Mouse (Mus musculus) layer of hippocampus, adult 18-20 months (tissue): ENCODE data around the gene Tssc4. TPM values are rescaled to one million over a fixed set of nuclear protein-coding genes. Genes with fewer than 3 reads are reported as not detected.

Experiments
- DNase-seq, 2 experiments: peaks; one replicate each; pipeline ENCODE4 v3.0.0; 2022; ENCODE audit warnings: low spot score in 2 of 2
- total RNA-seq, 2 experiments: library from RNA; stranded (reverse); gene quantifications; 2 replicates each; pipeline ENCODE4 v1.2.3; 2021

Tssc4 gene
- total RNA-seq, 2 experiments from 2014 or later, result 39.1 to 48.2 TPM

DNA sequence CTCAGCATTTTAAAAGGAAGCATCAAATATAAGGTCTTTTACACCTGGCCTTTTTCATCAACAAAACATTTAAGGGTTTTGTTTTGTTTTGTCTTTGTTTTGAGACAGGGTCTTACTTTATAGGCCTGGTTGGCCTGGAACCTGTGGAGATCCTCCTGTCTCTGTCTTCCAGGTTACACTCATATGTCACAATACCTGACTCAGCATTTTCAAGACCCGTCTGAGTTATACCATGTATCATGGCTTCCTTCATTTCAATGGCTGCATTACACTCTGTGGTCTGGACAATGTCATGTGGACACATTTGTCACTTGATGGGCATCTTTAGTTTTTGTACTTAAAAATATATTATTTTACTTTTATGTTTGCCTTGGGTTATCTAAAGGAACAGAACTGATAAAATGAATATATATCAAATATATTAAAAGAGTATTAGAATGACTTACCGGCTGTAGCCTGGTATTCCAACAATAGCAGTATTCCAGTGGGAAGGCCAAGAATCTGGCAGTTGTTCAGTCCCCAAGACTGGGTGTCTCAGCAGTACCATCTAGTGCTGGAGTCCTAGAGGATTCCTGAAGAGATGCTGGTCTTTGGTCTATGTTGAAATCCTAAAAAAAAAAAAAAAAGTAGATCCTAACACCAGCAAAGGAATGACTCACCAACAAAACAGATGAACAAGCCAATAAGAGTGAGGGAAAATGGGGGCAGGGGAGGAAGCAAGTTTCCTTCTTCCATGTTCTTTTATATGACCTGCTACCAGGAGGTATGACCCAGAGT lies 24.8 kb upstream of the Tssc4 start:
- no peak for DNase-seq

DNA sequence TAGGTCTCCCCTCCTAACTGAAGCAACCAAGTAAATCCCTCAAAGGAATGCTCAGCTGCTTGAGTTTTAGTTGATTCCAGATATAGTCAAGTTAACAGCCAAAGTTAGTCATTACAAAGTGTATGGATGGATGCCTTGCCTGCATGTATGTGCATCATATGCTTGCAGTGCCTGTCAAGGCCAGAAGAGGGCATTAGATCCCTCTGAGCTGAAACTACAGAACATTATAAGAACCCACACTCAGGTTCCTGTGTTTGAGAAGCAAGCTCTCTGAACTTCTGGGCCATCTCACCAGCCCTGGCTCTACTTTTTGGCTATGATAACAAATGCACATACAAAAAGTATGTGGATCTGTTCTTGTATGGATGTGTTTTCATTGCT lies 24.2 kb upstream of the Tssc4 start:
- no peak for DNase-seq

GRCm38 (mm10) chr7:143046358-143046757 lies 22.7 kb upstream of the Tssc4 start:
- DNase-seq, result no peak

GRCm38 (mm10) chr7:143049331-143049730 lies 19.7 kb upstream of the Tssc4 start:
- DNase-seq, result no peak

DNA sequence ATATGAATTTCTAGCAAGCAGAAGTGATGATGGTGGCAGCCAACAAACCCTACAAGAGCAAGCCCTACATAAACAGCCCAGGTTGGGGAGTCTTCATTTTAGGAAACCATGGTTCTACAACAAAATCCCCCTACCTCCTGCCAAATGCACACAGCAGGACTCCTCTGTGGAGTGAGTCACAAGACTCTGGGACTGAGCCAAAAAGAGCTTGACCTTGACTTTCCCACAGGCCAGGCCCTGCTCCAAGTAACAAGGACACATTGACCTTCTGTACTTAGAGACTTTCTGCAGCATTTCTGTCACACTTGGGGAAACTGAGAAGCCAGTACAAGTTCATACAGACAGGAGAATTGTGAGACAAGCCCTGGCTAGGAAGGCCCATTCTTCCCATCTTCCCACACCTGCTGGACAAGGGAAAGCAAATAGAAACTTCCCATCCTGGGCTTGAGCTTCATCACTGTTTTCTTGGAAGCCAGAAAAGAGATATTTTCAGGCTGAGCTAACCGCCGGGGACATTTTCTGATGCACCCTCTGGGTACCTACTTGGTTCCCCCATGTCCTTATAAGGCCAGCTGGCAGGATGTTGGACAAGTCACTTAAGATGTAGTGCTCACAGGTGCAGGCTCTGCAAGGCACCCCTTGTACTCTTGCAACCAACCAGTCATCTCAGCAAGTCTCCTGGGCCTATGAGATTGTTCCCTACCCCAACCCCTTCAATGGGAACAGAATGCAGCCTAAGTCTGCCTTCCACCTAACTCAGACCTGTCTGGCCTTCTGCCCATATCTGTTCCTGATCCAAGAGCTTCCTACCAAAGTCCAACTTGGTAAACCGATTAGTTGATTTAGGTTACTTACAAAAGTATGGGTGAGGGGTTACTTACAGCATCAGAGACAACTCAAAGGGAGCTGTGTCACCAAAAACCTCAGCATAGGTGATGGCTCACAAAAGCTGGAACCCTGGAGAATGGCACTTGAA lies 18.9 kb upstream of the Tssc4 start:
- DNase-seq, result no peak

- no peak for DNase-seq
These were observed 17.7 kb upstream of the Tssc4 start for GRCm38 (mm10) chr7:143051316-143051715.

DNA sequence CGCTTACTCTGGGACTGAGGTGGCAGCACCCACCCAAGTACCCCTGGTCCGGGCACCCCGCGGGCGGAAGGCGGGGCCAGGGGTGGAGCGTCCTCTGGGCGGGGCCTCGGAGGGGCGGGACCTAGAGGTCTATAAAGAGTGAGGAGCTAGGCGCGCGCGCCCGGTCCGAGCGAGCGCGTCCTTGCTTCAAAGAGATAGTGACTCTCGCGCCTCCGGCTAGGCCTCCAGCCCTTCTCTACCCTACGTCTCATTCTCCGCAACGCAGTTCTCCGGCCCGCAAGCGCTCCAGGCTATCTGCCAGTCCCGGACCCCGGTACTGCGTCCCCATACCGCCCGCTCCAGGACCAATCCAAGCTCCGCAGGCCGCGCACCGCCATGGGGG lies 16.4 kb upstream of the Tssc4 start, which contains the start of gene Cd81:
Gene Cd81 (plus strand): TSS at position 114 of the 382 bp plus-strand sequence.
- peak; percentile 66 to 86 for DNase-seq

DNA sequence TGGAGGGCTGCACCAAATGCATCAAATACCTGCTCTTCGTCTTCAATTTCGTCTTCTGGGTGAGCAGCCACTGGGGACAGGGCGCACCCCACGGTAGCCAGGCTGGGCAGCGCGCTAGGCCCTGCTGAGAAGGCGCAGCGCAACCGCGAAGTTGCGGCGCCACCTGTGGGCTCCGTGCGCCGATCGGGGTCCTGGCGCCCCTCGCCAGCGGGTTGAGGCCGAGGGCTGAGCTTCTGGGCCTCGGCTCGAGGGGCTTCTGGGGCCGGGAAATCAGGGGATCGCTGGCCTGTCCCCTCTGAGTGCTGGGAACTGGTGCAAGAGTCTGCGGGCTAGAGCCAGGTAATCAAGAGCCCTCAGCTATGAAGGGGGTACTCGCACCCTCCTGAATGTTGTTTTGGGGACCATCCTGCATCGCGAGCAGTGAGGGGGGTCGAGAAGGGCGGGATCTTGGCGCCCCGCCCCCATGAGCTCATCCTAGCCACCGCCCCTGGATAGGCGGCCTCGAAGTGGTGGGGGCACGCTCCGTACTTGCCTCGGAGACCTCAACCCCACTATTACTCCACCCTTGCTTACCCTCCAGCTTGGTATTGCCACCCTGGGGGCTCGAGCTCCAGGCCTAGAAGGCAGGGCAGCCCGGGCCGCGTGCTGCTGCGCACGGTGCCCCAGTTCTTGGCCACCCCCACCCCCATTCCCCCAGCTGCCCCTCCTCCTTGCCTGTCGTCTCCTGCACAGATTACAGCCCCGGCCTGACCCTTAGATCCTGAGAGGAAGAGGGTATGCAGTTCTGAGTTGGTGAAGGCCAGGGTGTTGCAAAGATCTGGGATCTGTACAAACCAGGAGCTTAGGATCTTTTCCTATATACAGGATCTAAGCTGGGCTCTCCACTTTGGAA lies 15.8 kb upstream of the Tssc4 start:
- peak in 1 of 2 experiments; percentile 69 for DNase-seq

- DNase-seq, result no peak
These were observed 15.0 kb upstream of the Tssc4 start for GRCm38 (mm10) chr7:143053961-143054611.

GRCm38 (mm10) chr7:143054612-143054965 lies 14.5 kb upstream of the Tssc4 start:
- DNase-seq, result no peak

GRCm38 (mm10) chr7:143055001-143055400 lies 14.0 kb upstream of the Tssc4 start:
- no peak for DNase-seq

DNA sequence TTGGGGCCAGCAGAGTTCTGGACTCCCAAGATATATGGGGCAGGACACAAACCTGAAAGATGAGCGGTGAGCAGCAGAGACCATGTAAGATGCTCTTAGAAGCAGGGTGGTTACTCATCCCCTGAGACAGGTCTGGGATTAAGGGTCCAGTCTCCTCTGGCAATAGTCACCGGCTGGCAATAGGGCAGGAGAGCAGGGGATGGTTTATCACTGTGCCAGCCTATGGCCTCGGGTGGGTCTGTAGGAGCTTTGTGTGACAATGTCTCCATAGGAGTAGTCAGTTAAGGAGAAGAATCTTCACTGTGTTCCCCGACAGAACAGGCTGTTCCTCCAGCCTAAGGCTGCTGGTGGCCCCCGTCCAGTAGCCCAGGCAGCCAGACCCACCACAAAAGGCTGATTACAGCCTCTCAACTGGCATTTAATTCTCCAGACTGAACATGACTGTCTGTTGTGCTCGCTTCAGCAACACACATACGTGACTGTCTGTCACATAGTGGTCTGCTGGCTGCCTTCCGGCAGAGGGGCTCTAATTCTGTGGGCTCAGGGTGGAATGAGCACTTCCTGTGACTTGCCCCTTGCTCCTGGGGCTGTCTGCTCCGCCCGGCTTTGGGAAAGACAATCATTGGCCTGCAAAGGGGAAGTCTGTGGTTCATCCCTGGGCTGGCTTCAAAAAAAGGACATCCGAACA lies 13.4 kb upstream of the Tssc4 start:
- no peak for DNase-seq

DNA sequence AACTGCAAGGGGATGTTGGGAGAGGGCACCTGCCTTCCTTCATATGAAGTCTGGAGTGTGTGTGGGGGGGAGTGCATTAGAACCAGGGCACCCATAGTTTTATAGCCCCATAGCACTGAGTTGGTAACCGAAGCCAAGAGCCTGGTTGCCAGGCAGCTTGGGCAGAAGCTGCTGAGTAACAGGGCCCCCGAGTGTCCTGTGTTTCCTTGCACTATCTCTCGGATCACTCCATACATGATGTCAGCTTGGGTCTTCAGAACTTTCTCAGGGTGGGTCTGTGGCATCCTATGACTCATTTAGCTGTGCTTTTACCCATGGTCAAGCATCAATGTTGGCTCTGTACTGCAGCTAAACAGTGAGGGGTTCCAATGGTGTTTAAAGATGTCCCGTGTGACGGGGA lies 12.0 kb upstream of the Tssc4 start:
- DNase-seq, result no peak

DNA sequence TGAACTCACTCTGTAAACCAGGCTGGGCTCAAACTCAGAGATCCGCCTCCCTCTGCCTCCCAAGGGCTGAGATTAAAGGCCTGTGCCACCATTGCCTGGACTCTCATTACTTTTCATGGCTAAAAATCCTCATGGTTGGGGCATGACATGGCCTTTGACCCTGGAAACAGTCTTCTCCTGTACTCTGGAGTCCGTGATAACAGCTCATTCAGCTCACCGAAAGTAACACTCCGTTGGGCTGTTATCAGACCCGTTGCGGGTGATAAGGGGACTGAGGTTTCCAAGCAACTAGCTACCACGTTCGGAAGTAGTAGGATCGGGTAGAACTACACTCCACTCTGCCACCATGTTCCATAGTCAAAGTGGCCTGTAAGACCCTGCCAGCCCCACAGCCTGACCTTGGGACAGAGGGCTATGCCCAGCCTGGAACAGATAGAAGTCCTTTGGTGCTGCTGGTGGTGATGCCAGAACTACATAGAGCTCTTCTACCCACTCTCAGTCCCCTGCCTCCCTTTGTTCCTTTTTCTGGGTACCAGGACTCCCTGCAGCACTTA lies 11.3 kb upstream of the Tssc4 start:
- DNase-seq, result no peak

- no peak for DNase-seq
These were observed 10.8 kb upstream of the Tssc4 start for GRCm38 (mm10) chr7:143058221-143058697.

- peak in 1 of 2 experiments; percentile 53 for DNase-seq
These were observed 9.7 kb upstream of the Tssc4 start for GRCm38 (mm10) chr7:143059202-143059870.

- DNase-seq, result no peak
These were observed 6.3 kb upstream of the Tssc4 start for GRCm38 (mm10) chr7:143062704-143063103.

- peak in 1 of 2 experiments; percentile 54 for DNase-seq
These were observed 4.8 kb upstream of the Tssc4 start for GRCm38 (mm10) chr7:143064226-143064625.

DNA sequence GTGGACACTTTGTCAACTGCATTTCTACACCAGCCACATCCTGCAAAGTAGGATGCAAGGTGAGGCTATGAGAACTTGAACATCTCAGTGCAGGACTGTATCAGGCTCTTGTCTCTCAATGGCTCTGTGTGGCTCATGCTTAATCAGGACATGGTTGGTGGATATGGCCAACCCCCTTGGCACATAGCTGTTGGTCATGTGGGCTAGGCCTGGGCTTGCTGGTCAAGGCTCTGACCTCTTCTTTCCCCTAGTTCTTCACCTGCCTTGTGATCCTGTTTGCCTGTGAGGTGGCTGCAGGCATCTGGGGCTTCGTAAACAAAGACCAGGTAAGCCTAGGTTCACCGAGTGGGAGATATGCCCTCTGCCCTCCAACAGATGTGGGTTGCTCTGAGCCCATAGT lies 3.4 kb upstream of the Tssc4 start:
- no peak for DNase-seq
